Mouse (Mus musculus) embryonic facial prominence, embryonic 15.5 days (tissue): ENCODE measurements around the gene 2310030G06Rik. TPM values are rescaled to one million over a fixed set of nuclear protein-coding genes. Genes with fewer than 3 reads are reported as not detected.

ENCODE experiments used
- ATAC-seq: fragments of 200-750 bp; cut with Nextera tagmentation; 2 replicates; pipeline ENCODE4 v1.8.0; 2017; ENCODE audit warnings: low read depth, moderate TSS enrichment; ENCODE audit not compliant: insufficient number of reproducible peaks, low FRiP score, low TSS enrichment
- H3K27ac ChIP-seq: fragments of 300-500 bp; sonication (generic); replicated peaks from 2 replicates; pipeline ENCODE4 v1.5.1; 2015; ENCODE audit warnings: mild to moderate bottlenecking, inconsistent platforms
- H3K27me3 ChIP-seq: fragments of 300-500 bp; sonication (generic); 2 replicates; pipeline ENCODE4 v1.6.1; 2015; ENCODE audit warnings: inconsistent platforms
- H3K36me3 ChIP-seq: fragments of 300-500 bp; sonication (generic); 2 replicates; pipeline ENCODE4 v1.6.1; 2015; ENCODE audit warnings: mild to moderate bottlenecking, inconsistent platforms
- H3K4me1 ChIP-seq: fragments of 300-500 bp; sonication (generic); 2 replicates; pipeline ENCODE4 v1.6.1; 2015; ENCODE audit warnings: inconsistent platforms
- H3K4me2 ChIP-seq: fragments of 300-500 bp; sonication (generic); replicated peaks from 2 replicates; pipeline ENCODE4 v1.6.1; 2015; ENCODE audit warnings: mild to moderate bottlenecking, inconsistent platforms
- H3K4me3 ChIP-seq: fragments of 300-500 bp; sonication (generic); replicated peaks from 2 replicates; pipeline ENCODE4 v1.5.1; 2015; ENCODE audit warnings: mild to moderate bottlenecking, inconsistent platforms
- H3K9ac ChIP-seq: fragments of 300-500 bp; sonication (generic); 2 replicates; pipeline ENCODE4 v1.6.1; 2015; ENCODE audit warnings: inconsistent platforms
- H3K9me3 ChIP-seq: fragments of 300-500 bp; sonication (generic); replicated peaks from 2 replicates; pipeline ENCODE4 v1.6.1; 2016; ENCODE audit warnings: inconsistent platforms
- WGBS: fragments of 180-500 bp; shearing (Covaris S2); methylation state at CpG from one replicate; pipeline ENCODE4 v1.1.7; 2015; 5-methylcytosine and 5-hydroxymethylcytosine counted together
- polyA plus RNA-seq: library from polyadenylated mRNA; unstranded; fragments of >200 nt; fragmentation: Nextera tagmentation; extraction: Ambion mirVana; gene quantifications from 2 replicates; pipeline ENCODE4 v1.2.1, GENCODE M21; 2015

2310030G06Rik gene
- polyA plus RNA-seq, 1 experiment from 2014 or later, result 9.5 TPM

DNA sequence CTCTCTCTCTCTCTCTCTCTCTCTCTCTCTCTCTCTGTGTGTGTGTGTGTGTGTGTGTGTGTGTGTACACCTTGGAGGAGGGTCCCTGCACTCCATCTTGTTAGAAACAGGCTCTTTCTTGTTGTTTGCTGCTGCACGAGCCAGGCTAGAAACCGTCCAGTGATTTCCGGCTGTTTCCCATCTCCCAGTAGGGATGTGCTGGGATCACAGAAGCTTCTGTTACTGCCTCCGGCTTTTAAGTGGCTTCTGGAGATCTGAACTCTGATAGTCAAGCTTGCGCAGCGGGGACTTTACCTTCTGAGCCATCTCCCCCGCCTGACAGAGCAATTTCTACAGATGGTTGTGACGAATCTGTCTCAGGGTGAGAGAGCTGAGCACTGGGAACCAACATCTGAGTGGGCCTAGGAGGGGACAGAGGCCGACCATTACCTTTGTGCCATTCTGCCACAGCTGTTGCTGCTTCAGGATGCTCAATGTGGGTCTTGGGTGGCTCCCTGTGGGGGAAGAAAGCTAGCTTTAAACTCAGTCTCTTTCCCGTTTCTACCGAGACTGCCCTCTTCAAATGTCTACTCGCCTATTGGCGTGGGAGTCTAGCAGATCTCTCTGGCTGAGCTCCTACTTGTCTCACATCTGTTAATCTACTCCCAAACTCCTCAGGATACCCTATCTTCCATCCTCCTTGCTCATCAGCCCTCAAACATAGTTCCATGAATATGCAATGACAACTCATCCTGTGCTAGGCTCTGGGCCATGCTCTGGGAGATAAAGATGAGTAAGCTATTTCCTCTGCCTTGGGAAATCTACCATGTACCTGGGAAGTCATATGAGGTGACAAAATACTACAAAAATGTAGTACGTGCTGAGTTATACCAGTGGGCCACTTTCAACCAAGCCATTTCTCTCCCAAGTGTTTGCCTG lies 5.2 kb downstream of the 2310030G06Rik start:
- WGBS, result 75% methylated on average over 14 of the region's 14 CpGs
- Histone ChIP-seq H3K4me3 (no peak overlapping the region), H3K9me3 (no peaks in the 10 kb centered on the region), H3K4me2 (no peak overlapping the region), H3K9ac (no peak overlapping the region), H3K27ac (no peak overlapping the region), H3K27me3 (no peaks in the 10 kb centered on the region), H3K4me1 (peaks cover 1% of the 10 kb centered on the region; the same call in 1 of the 2 replicates), H3K36me3 (no peaks in the 10 kb centered on the region)
- no peak for ATAC-seq

DNA sequence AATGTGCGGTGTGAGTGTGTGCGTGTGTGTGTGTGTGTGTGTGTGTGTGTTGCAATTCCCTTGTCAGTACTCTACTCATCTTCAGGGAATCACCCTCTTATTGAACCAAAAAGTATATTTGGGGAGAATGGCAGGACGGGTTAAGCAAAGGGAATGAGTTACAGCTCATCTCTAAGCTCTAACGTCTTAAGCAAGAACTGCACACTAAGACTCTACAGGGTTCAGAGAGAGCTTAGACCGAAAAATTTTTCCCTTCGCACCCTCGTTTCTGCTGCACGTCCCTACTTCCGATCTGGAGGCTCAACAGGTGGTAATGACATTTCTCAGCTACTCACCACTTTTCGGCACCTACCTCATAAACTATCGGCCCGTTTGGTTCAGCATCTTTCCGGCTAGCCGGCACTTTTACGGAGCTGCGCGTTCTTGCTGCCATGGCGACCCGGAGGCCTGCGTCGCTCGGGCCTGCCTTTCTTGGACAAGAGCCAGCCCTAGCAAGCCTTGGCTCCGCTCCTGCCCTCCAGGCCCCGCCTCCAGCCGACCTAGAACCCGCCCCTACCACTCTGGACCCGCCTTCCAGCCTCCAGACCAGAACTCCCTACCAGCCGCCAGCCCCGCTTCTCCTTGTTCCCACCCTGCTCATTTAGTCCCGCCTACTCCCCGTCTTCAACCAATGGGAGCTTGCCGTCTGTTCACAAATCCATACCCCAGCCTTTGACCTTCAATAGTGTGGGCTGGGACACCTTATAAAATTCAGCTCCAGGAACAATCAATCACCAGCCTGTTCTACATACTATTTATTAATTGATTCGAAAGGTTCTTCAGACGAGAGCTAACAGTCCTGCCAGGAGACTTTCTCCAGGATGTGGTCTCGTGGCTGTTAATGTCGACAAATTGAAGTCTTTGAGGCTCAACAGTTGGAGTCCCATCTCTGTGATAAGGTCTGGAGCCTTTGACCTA lies 7.1 kb downstream of the 2310030G06Rik start, which contains the start of gene Dixdc1:
TSS of gene Dixdc1 (minus strand) at position 604 of the 957 bp plus-strand sequence.
- Histone ChIP-seq H3K9ac (no peak within 1 kb of the TSS), H3K27ac (no peak within 1 kb of the TSS)

DNA sequence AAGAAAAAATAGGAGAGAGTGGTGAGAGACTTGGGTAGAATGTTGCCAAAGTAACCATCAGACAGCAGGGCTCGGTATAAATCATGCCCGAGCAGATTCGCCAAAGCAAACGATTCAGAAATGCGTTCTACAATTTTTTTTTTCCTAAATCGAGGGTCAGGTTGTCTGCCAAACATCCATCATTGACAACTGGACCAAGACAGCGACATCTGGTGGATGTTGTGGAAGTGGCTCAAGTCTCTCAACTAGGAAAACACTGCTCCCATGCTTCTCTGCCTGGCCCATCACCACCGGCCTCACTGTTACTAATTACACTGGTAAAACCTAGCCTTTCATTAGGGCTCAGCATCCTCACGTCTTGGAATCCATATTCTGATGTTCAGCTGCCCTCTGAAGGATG lies 11.3 kb downstream of the 2310030G06Rik start:
- Histone ChIP-seq H3K27ac (no peak overlapping the region), H3K36me3 (no peaks in the 10 kb centered on the region), H3K9ac (no peak overlapping the region), H3K27me3 (no peaks in the 10 kb centered on the region), H3K9me3 (no peaks in the 10 kb centered on the region), H3K4me1 (no peaks in the 10 kb centered on the region), H3K4me2 (0 out of 2 replicates have a peak overlapping the region, but pooled peaks have one; percentile 25), H3K4me3 (no peak overlapping the region)
- ATAC-seq, result no peak
- 2% methylated on average over 9 of the region's 9 CpGs for WGBS

More for the DNA sequence above, 7.1 kb downstream of the 2310030G06Rik start, which contains the start of gene Dixdc1:
- peak within 1 kb of the TSS; percentile 34 for H3K4me3 ChIP-seq
- peak; percentile 93 for ATAC-seq
- H3K36me3 ChIP-seq, result no peaks in the 10 kb centered on the region
- no peaks in the 10 kb centered on the region for H3K9me3 ChIP-seq
- peak within 1 kb of the TSS; percentile 58 for H3K4me2 ChIP-seq
- 14% methylated on average over 35 of the region's 36 CpGs for WGBS
- H3K4me1 ChIP-seq, result no peaks in the 10 kb centered on the region
- H3K27me3 ChIP-seq, result no peaks in the 10 kb centered on the region

DNA sequence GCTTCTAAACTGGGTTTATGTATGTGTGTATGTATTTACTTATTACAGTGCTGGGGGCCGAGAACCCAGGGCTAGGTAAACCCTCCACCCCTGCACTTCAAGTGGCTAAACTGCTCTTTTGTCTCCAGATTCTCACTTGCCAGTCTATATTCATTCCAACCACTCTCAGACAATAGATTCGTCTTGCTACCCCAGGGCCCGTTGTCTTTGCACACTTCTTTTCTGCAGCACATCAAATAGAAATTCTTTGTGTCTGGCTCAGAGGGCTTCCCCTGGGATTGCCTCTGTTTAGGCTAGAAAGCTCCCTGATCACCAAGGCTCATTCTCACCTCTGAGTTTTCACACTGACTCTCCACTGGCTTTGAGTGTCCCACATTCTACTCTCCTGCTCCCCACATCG lies 13.8 kb downstream of the 2310030G06Rik start:
- Histone ChIP-seq H3K9me3 (no peaks in the 10 kb centered on the region), H3K9ac (no peak overlapping the region), H3K36me3 (no peaks in the 10 kb centered on the region), H3K4me2 (no peak overlapping the region), H3K4me1 (peaks cover 8% of the 10 kb centered on the region), H3K27ac (no peak overlapping the region), H3K27me3 (no peaks in the 10 kb centered on the region), H3K4me3 (no peak overlapping the region)
- ATAC-seq, result no peak
- WGBS, result 32% methylated on average over 4 of the region's 4 CpGs

DNA sequence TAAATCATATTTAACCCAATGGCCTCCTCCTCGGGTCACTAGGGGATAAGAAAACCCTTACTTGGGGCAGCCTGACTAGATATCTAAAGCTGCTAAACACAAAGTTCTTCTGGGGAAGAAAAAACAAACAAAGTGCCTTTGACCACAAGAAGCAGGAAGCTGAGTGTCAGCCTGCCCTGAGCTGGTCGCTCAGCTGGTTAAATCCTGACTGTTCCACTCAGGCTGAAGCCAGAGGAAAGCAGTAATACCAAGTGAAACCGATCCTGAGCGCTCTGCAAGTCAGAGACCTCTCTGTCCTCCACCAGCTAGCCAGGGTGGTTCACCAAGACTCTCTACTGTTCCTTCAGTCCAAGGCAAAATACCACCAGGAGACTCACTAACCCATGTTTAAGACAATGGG lies 16.7 kb downstream of the 2310030G06Rik start:
- no peak overlapping the region for H3K4me3 ChIP-seq
- ATAC-seq, result no peak
- peaks cover 33% of the 10 kb centered on the region for H3K4me1 ChIP-seq
- 28% methylated on average over 4 of the region's 4 CpGs for WGBS
- H3K4me2 ChIP-seq, result no peak overlapping the region
- no peak overlapping the region for H3K9ac ChIP-seq
- H3K27me3 ChIP-seq, result no peaks in the 10 kb centered on the region
- no peak overlapping the region for H3K27ac ChIP-seq
- H3K9me3 ChIP-seq, result no peaks in the 10 kb centered on the region
- H3K36me3 ChIP-seq, result no peaks in the 10 kb centered on the region

DNA sequence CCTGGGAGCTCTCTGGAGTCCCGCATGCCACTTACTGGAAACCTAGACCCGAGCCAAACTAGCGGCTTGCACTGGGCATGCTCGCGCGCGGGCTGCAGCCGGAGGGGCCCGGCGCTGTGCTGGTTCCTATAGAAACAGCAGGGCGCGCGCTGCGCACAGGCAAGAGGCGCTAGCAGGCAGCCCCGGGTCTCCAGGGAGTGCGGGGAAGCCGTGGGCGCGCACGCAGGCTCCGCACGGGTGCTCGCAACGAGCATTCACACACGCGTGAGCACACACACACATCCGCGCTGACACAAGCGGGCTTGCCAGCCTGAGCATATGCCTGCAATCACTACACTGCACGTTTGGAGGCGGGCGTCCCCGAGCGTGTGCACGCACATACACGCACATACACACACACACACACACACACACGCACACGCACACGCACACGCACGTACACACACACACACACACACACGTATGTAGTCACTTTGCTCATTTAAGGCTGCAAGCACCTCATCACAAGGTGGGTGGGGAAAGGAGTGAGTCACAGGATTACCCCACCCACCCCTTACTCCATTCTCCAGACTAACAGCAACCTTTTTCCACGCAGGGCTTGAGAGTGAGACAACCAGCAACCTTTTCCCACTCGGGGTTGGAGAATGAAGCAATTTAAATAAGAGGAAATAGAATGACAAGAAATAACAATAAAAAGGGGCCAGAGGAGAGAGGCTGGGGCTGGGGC lies 18.2 kb downstream of the 2310030G06Rik start:
- WGBS, result 0% methylated on average over 45 of the region's 45 CpGs
- H3K27ac ChIP-seq, result peak overlapping the region; percentile 86
- peak overlapping the region; percentile 53 for H3K9ac ChIP-seq
- no peaks in the 10 kb centered on the region for H3K9me3 ChIP-seq
- H3K4me3 ChIP-seq, result peak overlapping the region; percentile 64
- peak; percentile 90 for ATAC-seq
- H3K4me2 ChIP-seq, result peak overlapping the region; percentile 82
- no peaks in the 10 kb centered on the region for H3K27me3 ChIP-seq
- H3K4me1 ChIP-seq, result peaks cover 46% of the 10 kb centered on the region
- no peaks in the 10 kb centered on the region for H3K36me3 ChIP-seq

DNA sequence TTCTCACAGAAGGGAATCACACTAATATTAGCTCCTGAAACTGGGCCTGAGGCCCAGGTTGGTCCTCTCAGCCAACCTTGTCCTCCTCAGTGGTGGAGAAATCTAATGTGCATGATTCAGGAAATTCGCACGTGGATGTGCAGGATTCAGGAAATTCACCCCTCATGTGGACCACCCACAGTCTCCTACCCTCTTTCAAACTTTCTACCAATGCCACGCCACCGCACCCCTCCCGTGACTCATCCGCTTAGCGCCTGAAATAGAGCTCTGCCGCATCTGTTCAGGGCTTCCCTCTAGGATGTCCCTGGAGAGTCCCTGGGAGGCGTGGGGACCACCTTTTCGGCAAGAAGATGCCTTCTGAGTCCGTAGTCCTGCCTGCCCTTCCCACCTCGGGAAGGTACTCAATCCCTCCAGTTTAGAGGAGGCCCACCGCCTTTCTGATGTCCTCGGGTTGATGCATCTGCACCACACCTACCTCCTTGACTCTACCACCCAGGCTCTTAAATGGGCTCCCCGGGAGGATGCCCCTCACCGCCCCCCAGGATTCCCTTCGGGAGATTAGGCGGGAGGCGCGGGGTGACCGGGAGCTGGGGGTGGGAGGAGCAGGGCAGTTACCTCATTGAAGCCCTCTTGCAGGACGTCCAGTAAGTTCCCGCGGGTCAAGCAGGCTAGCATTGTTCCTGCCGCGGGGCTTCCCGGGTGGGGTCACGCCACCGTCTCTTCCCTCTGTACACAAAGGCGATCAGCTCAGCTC lies 19.0 kb downstream of the 2310030G06Rik start:
- Histone ChIP-seq H3K27ac (peak overlapping the region; percentile 86), H3K4me2 (peak overlapping the region; percentile 82), H3K4me3 (peak overlapping the region; percentile 64), H3K27me3 (no peaks in the 10 kb centered on the region), H3K4me1 (peaks cover 53% of the 10 kb centered on the region), H3K9me3 (no peaks in the 10 kb centered on the region), H3K36me3 (no peaks in the 10 kb centered on the region), H3K9ac (peak overlapping the region; percentile 53)
- 2% methylated on average over 30 of the region's 30 CpGs for WGBS
- peak; percentile 48; the same call in 1 of the 2 replicates for ATAC-seq

DNA sequence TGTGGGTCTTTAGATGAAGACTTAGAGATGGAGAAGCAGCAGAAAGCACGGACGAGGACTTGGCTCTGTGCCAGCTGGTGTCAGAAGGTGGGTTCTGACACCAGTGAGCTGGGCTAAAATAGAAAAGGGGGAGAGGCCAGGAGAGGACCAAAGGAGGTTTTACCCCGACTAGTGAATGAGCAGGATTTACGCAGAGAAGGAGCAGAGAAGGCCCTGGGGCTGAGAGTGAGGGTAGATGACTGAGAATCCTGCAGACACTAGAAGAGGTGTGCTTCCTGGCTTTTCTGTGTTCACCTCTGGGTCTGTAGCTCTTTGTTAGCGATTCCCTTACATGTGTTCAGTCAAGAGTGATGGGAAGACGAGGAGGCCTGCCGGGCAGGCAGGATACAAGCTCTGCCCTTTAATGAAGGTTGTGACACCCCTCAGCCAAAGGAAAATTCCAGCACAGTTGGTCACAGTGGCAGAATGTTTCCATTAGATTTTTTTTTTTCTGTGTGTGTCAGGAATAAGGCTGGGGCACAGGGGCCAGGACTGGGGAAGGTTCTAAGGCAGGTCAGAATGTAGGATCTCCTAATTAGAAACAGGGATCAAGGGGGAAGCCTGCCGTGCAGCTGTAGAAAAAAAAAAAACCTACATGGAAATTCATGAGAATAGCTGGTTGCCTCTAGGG lies 20.3 kb downstream of the 2310030G06Rik start:
- no peaks in the 10 kb centered on the region for H3K9me3 ChIP-seq
- H3K27ac ChIP-seq, result peak overlapping the region; percentile 74
- H3K4me1 ChIP-seq, result peaks cover 60% of the 10 kb centered on the region
- H3K4me2 ChIP-seq, result peak overlapping the region; percentile 82
- no peak overlapping the region for H3K9ac ChIP-seq
- no peak for ATAC-seq
- no peaks in the 10 kb centered on the region for H3K27me3 ChIP-seq
- no peaks in the 10 kb centered on the region for H3K36me3 ChIP-seq
- WGBS, result 21% methylated on average over 8 of the region's 8 CpGs
- H3K4me3 ChIP-seq, result peak overlapping the region; percentile 64

DNA sequence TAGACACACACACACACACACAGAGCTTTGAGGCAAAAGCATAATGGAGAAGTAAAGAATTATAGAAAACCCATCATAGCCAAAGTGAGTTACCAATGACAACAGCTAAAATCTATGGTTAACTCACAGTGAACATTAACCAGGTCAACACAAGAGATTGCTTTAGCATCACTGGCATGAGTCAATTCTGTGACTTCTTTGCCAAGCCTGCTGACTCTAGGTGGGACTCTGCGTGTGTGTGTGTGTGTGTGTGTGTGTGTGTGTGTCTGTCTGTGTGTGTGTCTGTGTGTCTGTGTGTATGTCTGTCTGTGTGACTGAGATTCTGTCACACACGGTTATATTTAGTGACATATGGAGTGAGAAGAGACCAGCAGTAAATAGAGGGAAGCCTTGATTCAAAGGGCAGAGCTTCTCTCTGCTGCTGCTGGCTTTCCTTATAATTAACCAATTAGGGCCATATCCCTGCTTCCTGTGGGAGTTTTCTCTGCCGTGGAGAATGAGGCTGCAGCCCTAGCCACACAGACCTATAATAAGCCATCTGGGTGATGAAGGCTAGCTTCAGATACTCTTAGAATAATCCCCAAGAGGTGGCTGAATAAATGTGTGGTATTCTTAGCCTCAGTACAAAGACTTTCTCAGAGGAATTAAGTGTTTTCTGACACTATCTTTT lies 21.5 kb downstream of the 2310030G06Rik start:
- 0 out of 2 replicates have a peak overlapping the region, but pooled peaks have one; percentile 17 for H3K4me2 ChIP-seq

More for the DNA sequence above, 21.5 kb downstream of the 2310030G06Rik start:
- Histone ChIP-seq H3K4me3 (no peak overlapping the region), H3K9ac (no peak overlapping the region), H3K27me3 (no peaks in the 10 kb centered on the region), H3K36me3 (no peaks in the 10 kb centered on the region), H3K4me1 (peaks cover 62% of the 10 kb centered on the region), H3K27ac (peak overlapping the region; percentile 48; the same call in 1 of the 2 replicates), H3K9me3 (no peaks in the 10 kb centered on the region)
- no peak; the same call in 1 of the 2 replicates for ATAC-seq
- WGBS, result 28% methylated on average over 3 of the region's 3 CpGs
